Mouse (Mus musculus) small intestine, adult 2 months (tissue): Measurements from ENCODE around the gene 4930524J08Rik. TPM values are rescaled to one million over a fixed set of nuclear protein-coding genes. Genes with fewer than 3 reads are reported as not detected.

Source experiments
- H3K27ac ChIP-seq: fragments of 200-500 bp; 2 replicates; pipeline ENCODE4 v1.5.1; 2012; ENCODE audit warnings: low read depth, low read length, control low read depth, inconsistent platforms; ENCODE audit not compliant: insufficient read depth
- H3K27me3 ChIP-seq: fragments of 200-500 bp; 2 replicates; pipeline ENCODE4 v1.6.1; 2012; ENCODE audit warnings: mild to moderate bottlenecking, moderate library complexity, low read length, inconsistent platforms; ENCODE audit not compliant: control insufficient read depth, insufficient read depth
- H3K36me3 ChIP-seq: fragments of 200-500 bp; 2 replicates; pipeline ENCODE4 v1.6.1; 2012; ENCODE audit warnings: mild to moderate bottlenecking, low read length, control low read depth, inconsistent platforms; ENCODE audit not compliant: control insufficient read depth, insufficient read depth
- H3K4me1 ChIP-seq: fragments of 200-500 bp; 2 replicates; pipeline ENCODE4 v1.6.1; 2012; ENCODE audit warnings: low read length, inconsistent platforms, mixed read lengths; ENCODE audit not compliant: control insufficient read depth, insufficient read depth, insufficient read length
- H3K4me3 ChIP-seq: fragments of 200-500 bp; 2 replicates; pipeline ENCODE4 v1.5.1; 2012; ENCODE audit warnings: low read depth, mild to moderate bottlenecking, control low read depth, inconsistent platforms, low read length, moderate library complexity
- CTCF ChIP-seq: fragments of 200-500 bp; IDR thresholded peaks from 2 replicates; pipeline ENCODE4 v1.5.1; 2012; ENCODE audit warnings: low read depth, mild to moderate bottlenecking, control low read depth, inconsistent platforms, low read length, moderate library complexity, mixed read lengths; ENCODE audit not compliant: insufficient replicate concordance, insufficient read length; ENCODE audit errors: extremely low read depth
- POLR2A ChIP-seq: fragments of 200-500 bp; IDR thresholded peaks from 2 replicates; pipeline ENCODE4 v1.6.1; 2012; ENCODE audit warnings: low read depth, mild to moderate bottlenecking, control low read depth, inconsistent platforms, low read length, moderate library complexity
- WGBS: fragments of 180-500 bp; shearing (Covaris S2); methylation state at CpG from one replicate; pipeline ENCODE4 v1.1.7; 2018; 5-methylcytosine and 5-hydroxymethylcytosine counted together
- polyA plus RNA-seq: library from polyadenylated mRNA; depleted of rRNA; stranded (reverse); fragments of >200 nt; gene quantifications from 2 replicates; pipeline ENCODE4 v1.2.3, GENCODE M21; 2012; rRNA removed

The 4930524J08Rik gene
- polyA plus RNA-seq, 1 experiment, result 5.6 TPM

GRCm38 (mm10) chr5:100024403-100024802 is 45.5 kb downstream of the 4930524J08Rik start:
- no peaks in the 10 kb centered on the region for H3K4me1 ChIP-seq
- no peaks in the 10 kb centered on the region for H3K27me3 ChIP-seq
- no peak overlapping the region for H3K27ac ChIP-seq
- no peak overlapping the region for H3K4me3 ChIP-seq
- TF ChIP-seq POLR2A (no peak), CTCF (no peak)
- WGBS, result 86% methylated on average over 5 of the region's 5 CpGs
- no peaks in the 10 kb centered on the region for H3K36me3 ChIP-seq

DNA sequence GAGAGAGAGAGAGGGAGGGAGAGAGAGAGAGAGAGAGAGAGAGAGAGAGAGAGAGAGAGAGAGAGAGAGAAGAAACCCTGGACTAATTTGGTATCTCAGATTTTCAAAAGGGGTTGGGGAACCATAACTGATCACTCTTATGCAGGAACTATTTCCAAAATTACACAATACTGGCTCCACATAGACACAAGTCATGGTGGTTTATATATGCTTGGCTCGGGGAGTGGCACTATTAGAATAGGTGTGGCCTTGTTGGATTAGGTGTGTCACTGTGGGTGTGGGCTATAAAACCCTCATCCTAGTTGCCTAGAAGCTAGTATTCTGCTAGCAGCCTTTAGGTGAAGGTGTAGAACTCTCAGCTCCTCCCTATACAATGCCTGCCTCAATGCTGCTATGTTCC is 46.0 kb downstream of the 4930524J08Rik start:
- Histone ChIP-seq H3K27me3 (no peaks in the 10 kb centered on the region), H3K4me3 (no peak overlapping the region), H3K36me3 (no peaks in the 10 kb centered on the region), H3K4me1 (peaks cover under 1% of the 10 kb centered on the region; the same call in 1 of the 2 replicates), H3K27ac (no peak overlapping the region)
- WGBS, result 28% methylated on average over 1 of the region's 1 CpGs
- no peak for TF ChIP-seq POLR2A
- no peak for TF ChIP-seq CTCF

Other genes starting within 250 kb of the 4930524J08Rik start
- gene Rasgef1b, start 250.0 kb upstream of the 4930524J08Rik start, polyA plus RNA-seq, result 4.9 and 16.2 TPM in 2 replicates
- gene Vamp9, start 72.8 kb upstream of the 4930524J08Rik start, polyA plus RNA-seq, result not detected in 2 replicates
- gene Hnrnpd, start 123 bp upstream of the 4930524J08Rik start, polyA plus RNA-seq, result 22.4 and 79.4 TPM in 2 replicates
- 14.4 and 41.0 TPM in 2 replicates for gene Hnrnpdl, start 60.6 kb downstream of the 4930524J08Rik start, polyA plus RNA-seq
- gene Enoph1, start 60.9 kb downstream of the 4930524J08Rik start, polyA plus RNA-seq, result 14.4 and 33.9 TPM in 2 replicates
- 0.04 and 0.06 TPM in 2 replicates for gene Tmem150c, start 180.7 kb downstream of the 4930524J08Rik start, polyA plus RNA-seq